Mouse (Mus musculus): ENCODE results near the gene Gga2. TPM values are rescaled to one million over a fixed set of nuclear protein-coding genes. Genes with fewer than 3 reads are reported as not detected.

Gga2 gene
- polyA plus RNA-seq, 1 experiment, result not detected

DNA sequence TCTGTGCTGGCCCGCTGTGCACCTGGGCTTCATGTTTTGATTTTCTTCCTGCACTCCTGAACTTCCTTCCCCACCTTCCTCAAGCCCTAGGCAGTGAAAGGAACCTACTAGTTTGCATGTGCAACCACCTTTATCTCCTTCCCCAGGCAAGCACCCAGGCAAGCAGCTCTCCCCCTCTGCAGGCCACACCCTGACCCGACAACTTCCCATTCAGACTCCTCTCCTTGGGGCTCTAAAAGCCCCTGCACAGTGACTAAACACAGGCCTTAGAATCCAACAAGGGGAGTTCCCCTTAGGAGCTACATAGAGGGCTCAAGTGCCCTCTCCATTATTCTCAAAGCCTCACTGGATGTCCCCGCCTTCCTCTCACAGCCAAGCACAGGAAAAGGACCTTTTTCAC is 2.8 kb downstream of the Gga2 start:
- Histone ChIP-seq H3K4me1 (ENCODE audit: control insufficient read depth, insufficient read depth, low read length) (peaks cover 28% of the 10 kb centered on the region), H3K27ac (ENCODE audit: insufficient read depth, low read depth, low read length) (no peak overlapping the region), H3K4me3 (ENCODE audit: insufficient read depth, low read depth, low read length) (no peak overlapping the region)
- 82% methylated on average over 3 of the region's 3 CpGs for WGBS
- TF ChIP-seq CTCF (IDR thresholded peaks at IDR 0.05; ENCODE audit: insufficient read depth, low read depth, low read length) (no peak), POLR2A (IDR thresholded peaks at IDR 0.05; ENCODE audit: insufficient read depth, low read depth, low read length) (no peak)

DNA sequence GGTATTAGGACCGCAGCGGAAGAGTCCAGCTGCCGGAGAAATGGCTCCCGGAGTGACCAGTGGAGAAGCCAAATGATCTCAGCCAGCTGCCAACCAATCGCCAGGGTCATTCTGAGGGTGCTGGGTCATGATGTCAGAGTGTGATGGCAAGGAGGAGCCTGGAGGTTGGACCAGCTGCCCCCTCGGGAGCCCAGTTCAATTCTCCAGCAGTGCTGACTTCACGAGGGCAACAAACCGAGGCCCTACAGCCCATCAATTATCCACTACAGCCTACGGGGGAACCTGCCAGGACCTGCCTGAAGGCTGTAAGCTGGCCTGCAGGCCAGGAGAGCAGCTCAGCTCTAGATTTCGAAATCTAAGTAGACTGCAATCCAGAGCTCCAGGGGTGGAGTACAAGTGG is 5.3 kb downstream of the Gga2 start:
- 82% methylated on average over 10 of the region's 10 CpGs for WGBS
- Histone ChIP-seq H3K4me1 (ENCODE audit: control insufficient read depth, insufficient read depth, low read length) (peaks cover 28% of the 10 kb centered on the region), H3K4me3 (ENCODE audit: insufficient read depth, low read depth, low read length) (no peak overlapping the region), H3K27ac (ENCODE audit: insufficient read depth, low read depth, low read length) (no peak overlapping the region)
- TF ChIP-seq POLR2A (IDR thresholded peaks at IDR 0.05; ENCODE audit: insufficient read depth, low read depth, low read length), result no peak
- no peak for TF ChIP-seq CTCF (IDR thresholded peaks at IDR 0.05; ENCODE audit: insufficient read depth, low read depth, low read length)

DNA sequence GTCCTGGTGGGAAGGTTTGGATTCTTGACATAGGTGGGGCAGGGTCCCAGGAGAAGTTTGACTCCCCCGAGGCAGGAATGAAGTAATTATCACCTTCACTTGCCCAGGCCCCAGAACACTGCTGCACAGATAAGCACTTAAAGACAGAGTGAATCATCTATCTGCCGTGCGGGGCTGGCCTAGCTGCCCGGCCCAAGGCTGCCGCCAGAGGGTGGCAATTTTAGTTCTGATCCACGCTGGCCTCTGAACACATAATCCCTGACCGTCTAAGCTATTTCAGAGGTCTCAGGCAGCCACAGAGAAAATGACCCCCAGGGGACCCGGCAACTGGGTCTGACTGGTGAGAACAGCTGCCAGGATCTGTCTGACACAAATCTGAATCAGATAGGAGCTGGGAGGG is 5.9 kb downstream of the Gga2 start:
- TF ChIP-seq CTCF (IDR thresholded peaks at IDR 0.05; ENCODE audit: insufficient read depth, low read depth, low read length) (peak; percentile 37; the same call in 1 of the 2 replicates), POLR2A (IDR thresholded peaks at IDR 0.05; ENCODE audit: insufficient read depth, low read depth, low read length) (no peak)
- 31% methylated on average over 8 of the region's 8 CpGs for whole genome bisulfite sequencing
- H3K27ac ChIP-seq (ENCODE audit: insufficient read depth, low read depth, low read length), result no peak overlapping the region
- peaks cover 28% of the 10 kb centered on the region for H3K4me1 ChIP-seq (ENCODE audit: control insufficient read depth, insufficient read depth, low read length)
- no peak overlapping the region for H3K4me3 ChIP-seq (ENCODE audit: insufficient read depth, low read depth, low read length)

DNA sequence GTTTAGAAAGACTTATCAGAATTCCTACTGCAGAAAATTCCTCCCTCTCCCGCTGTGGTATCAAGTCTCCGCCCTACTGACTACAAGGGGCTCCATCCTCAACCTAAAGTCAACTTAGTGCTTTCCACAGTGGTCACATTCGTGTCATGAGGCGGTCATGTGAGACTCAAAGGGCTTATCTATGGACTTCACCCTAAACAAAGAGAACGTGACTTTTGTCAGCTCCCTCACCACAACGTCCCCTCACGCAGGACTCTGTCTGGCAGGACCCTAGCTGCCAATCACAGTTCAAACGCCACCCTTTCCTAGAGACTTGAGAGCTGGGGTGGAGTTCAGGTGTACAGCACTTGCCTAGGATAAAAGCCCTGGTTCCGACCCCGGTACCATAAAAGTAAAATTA is 8.1 kb downstream of the Gga2 start:
- WGBS, result 94% methylated on average over 10 of the region's 10 CpGs
- Histone ChIP-seq H3K4me3 (ENCODE audit: insufficient read depth, low read depth, low read length) (no peak overlapping the region), H3K27ac (ENCODE audit: insufficient read depth, low read depth, low read length) (no peak overlapping the region), H3K4me1 (ENCODE audit: control insufficient read depth, insufficient read depth, low read length) (peaks cover 19% of the 10 kb centered on the region)
- TF ChIP-seq POLR2A (IDR thresholded peaks at IDR 0.05; ENCODE audit: insufficient read depth, low read depth, low read length) (no peak), CTCF (IDR thresholded peaks at IDR 0.05; ENCODE audit: insufficient read depth, low read depth, low read length) (no peak)

DNA sequence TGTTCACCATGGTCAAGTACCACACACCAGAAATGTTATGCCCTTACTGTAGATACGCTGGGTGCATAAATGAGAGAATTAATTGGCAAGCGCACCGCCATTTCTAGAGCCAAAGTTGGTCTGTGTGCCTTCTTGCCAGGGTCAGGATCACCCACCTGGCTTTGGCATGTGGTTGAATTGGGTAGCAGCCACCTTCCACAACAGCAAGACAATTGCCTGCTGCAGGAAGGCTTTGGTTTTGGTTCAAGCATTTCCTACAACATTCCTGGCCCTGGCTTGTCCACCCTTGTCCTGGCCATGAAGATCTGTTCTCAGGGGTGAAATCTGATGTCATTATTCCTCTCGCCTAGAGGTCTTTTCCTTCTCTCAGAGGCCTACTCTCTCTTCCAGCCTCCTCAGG is 8.7 kb downstream of the Gga2 start:
- Histone ChIP-seq H3K27ac (ENCODE audit: insufficient read depth, low read depth, low read length) (no peak overlapping the region), H3K4me1 (ENCODE audit: control insufficient read depth, insufficient read depth, low read length) (peaks cover 18% of the 10 kb centered on the region), H3K4me3 (ENCODE audit: insufficient read depth, low read depth, low read length) (no peak overlapping the region)
- TF ChIP-seq CTCF (IDR thresholded peaks at IDR 0.05; ENCODE audit: insufficient read depth, low read depth, low read length), result no peak
- TF ChIP-seq POLR2A (IDR thresholded peaks at IDR 0.05; ENCODE audit: insufficient read depth, low read depth, low read length), result no peak
- 93% methylated on average over 4 of the region's 4 CpGs for WGBS

DNA sequence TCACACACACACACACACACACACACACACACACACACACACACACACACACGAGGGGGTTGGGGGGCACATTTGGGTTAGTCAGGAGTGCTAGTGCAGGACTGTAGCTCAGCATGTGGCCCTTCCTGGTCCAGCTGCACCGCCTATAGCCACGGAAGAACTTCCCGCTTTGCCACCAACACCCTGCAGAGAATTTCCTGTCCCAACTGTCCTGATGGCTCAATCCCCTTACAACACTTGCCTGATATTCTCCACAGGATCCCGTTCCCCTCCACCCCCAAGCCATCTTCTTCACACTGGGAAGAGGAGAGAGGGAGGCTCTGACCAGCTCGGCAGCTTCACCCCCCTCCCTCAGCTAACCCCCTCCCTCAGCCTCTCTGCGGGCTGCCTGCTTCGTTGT is 20.6 kb downstream of the Gga2 start:
- Histone ChIP-seq H3K4me1 (ENCODE audit: control insufficient read depth, insufficient read depth, low read length) (no peaks in the 10 kb centered on the region), H3K27ac (ENCODE audit: insufficient read depth, low read depth, low read length) (no peak overlapping the region), H3K4me3 (ENCODE audit: insufficient read depth, low read depth, low read length) (no peak overlapping the region)
- TF ChIP-seq POLR2A (IDR thresholded peaks at IDR 0.05; ENCODE audit: insufficient read depth, low read depth, low read length) (no peak), CTCF (IDR thresholded peaks at IDR 0.05; ENCODE audit: insufficient read depth, low read depth, low read length) (no peak)
- WGBS, result 77% methylated on average over 8 of the region's 8 CpGs

DNA sequence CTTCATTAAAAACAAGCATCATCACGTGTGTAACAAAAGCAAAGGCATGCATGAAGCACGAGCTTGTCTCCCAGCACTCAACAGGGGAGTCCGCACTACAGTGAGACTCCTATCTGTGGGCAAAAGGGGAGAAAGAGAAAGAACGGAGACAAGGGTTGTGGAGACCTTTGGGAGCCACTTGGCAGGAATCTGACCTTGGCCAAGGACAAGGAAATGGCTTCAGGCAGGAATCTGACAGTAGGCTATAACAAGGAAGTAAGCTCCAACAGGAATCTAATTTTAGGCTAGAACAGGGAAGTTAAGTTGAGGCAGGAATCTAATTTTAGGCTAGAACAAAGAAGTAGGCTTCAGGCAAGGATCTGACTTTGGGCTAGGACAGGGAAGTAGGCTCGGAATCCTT is 25.1 kb downstream of the Gga2 start:
- no peaks in the 10 kb centered on the region for H3K4me1 ChIP-seq (ENCODE audit: control insufficient read depth, insufficient read depth, low read length)
- WGBS, result 91% methylated on average over 5 of the region's 5 CpGs
- TF ChIP-seq CTCF (IDR thresholded peaks at IDR 0.05; ENCODE audit: insufficient read depth, low read depth, low read length) (no peak), POLR2A (IDR thresholded peaks at IDR 0.05; ENCODE audit: insufficient read depth, low read depth, low read length) (no peak)
- no peak overlapping the region for H3K27ac ChIP-seq (ENCODE audit: insufficient read depth, low read depth, low read length)
- H3K4me3 ChIP-seq (ENCODE audit: insufficient read depth, low read depth, low read length), result no peak overlapping the region

DNA sequence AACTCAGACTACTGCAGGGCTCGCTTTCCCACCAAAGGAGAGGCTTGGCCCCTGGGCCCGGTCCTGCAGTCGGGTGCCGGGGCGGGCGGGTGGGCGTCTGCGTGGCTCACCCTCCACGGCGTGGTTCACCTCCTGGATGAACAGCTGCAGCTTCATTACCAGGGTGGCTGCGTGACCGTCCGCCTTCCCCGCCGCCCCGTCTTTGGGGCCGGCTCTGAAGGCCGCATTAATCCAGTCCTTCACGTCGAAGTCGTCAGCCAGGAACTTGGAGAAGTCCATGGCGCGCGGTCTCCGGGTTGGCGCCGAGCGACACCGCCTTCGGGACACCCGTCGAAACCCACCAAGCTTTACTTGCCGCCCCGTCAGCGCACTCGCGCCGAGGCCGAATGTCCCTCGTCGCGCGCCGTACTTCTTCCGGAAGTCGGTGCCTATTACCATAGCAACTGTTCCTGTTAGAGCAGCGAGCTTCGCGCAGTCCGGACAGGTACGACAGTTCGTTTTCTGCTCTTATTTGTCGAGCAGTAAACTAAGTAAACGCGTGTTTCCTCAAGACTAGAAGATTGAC is 39.6 kb downstream of the Gga2 start, which contains the start of gene Cog7:
Cog7 (minus strand) TSS at position 405 of the 565 bp plus-strand sequence.
- H3K27ac ChIP-seq (ENCODE audit: insufficient read depth, low read depth, low read length), result no peak within 1 kb of the TSS
- TF ChIP-seq POLR2A (IDR thresholded peaks at IDR 0.05; ENCODE audit: insufficient read depth, low read depth, low read length), result peak; percentile 58
- TF ChIP-seq CTCF (IDR thresholded peaks at IDR 0.05; ENCODE audit: insufficient read depth, low read depth, low read length), result no peak
- H3K4me3 ChIP-seq (ENCODE audit: insufficient read depth, low read depth, low read length), result peak within 1 kb of the TSS; percentile 98
- WGBS, result under 1% methylated on average over 55 of the region's 55 CpGs
- H3K4me1 ChIP-seq (ENCODE audit: control insufficient read depth, insufficient read depth, low read length), result peaks cover 3% of the 10 kb centered on the region

DNA sequence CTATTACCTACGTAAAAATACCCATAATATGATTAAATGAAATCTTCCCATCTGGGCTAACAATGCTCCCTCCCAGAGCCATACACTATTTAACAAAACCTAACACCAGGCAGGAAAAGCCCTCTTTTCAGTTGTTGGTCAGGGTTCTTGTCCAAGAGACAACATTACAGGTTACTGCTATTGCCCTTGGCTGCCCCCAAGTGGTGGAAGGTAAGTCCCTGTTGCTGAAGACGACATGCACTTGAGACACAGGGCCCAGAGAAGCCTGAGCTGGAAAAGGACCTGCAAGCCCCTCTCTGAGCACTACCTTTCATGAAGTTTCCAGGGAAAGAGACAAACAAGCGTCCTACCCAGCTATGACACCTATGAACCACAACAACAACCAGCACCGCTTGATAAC is 46.0 kb downstream of the Gga2 start:
- WGBS, result 60% methylated on average over 4 of the region's 4 CpGs

DNA sequence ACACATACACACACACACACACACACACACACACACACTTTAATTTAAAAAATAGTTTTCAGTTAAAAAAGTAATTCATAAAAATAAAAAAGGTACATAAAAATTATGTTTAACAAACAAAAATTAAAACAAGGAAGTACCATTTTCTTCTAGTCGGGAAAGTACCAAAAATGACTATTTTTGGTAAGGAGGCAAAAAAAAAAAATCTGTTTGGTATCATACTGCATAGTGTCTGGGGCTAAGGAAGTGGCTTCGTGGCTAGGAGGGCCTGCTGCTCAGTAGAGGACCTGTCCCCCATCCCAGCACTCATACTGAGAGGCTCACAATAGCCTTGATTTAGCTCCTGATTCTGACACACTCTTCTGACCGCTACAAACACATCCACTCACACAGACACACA is 49.3 kb downstream of the Gga2 start:
- no peak overlapping the region for H3K4me3 ChIP-seq (ENCODE audit: insufficient read depth, low read depth, low read length)
- H3K4me1 ChIP-seq (ENCODE audit: control insufficient read depth, insufficient read depth, low read length), result no peaks in the 10 kb centered on the region
- no peak overlapping the region for H3K27ac ChIP-seq (ENCODE audit: insufficient read depth, low read depth, low read length)
- 85% methylated on average over 3 of the region's 3 CpGs for WGBS
- TF ChIP-seq CTCF (IDR thresholded peaks at IDR 0.05; ENCODE audit: insufficient read depth, low read depth, low read length) (no peak), POLR2A (IDR thresholded peaks at IDR 0.05; ENCODE audit: insufficient read depth, low read depth, low read length) (no peak)

More for the DNA sequence above, 46.0 kb downstream of the Gga2 start:
- Histone ChIP-seq H3K4me1 (ENCODE audit: control insufficient read depth, insufficient read depth, low read length) (no peaks in the 10 kb centered on the region), H3K27ac (ENCODE audit: insufficient read depth, low read depth, low read length) (no peak overlapping the region), H3K4me3 (ENCODE audit: insufficient read depth, low read depth, low read length) (no peak overlapping the region)
- no peak for TF ChIP-seq POLR2A (IDR thresholded peaks at IDR 0.05; ENCODE audit: insufficient read depth, low read depth, low read length)
